Mouse (Mus musculus): ENCODE measurements around the gene Aoc2.

DNA sequence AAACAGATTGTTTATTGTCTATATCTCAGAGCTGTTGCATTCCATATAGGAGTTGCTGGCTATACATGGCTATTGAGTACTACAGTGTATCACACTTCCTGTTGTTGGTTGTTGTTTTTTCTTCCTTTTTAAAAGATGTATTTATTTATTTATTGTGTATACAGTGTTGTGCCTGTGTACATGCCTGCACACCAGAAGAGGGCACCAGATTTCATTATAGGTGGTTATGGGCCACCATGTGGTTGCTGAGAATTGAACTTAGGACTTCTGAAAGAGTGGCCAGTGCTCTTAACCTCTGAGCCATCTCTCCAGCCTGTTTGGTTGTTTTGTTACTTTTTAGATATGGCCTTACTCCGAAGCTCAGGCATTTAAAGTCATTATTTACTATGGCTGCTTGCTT lies 10.3 kb upstream of the Aoc2 start:
- TF ChIP-seq CTCF (IDR thresholded peaks at IDR 0.05; ENCODE audit: low read depth, low read length): no peak
- no peak for TF ChIP-seq POLR2A (IDR thresholded peaks at IDR 0.05; ENCODE audit: extremely low read depth, insufficient read depth, low read length)

Measured in liver, adult 2 months (tissue).